7 mouse cellular contexts compared by ENCODE assay signal in genomic region chr12:104829596-104830282, GRCm38 (mm10). TPM values are rescaled to one million over a fixed set of nuclear protein-coding genes. Genes with fewer than 3 reads are reported as not detected.
A peak's percentile ranks its signal among the peaks of the same experiment; 100 is the strongest.
DNase-seq lines count a peak whose midpoint lies in the region; ATAC-seq and TF ChIP-seq lines count a peak whose summit lies in the region.

No protein-coding gene starts in this region.

- intact Hi-C loops in gastrocnemius, adult 2 months (cut with DNase I), result loop anchor here (10.0 kb wide), 1 partner anchor 195 kb away; no protein-coding TSS in a partner anchor

- TF ChIP-seq POLR2A in lung, adult 2 months (IDR thresholded peaks at IDR 0.05; ENCODE audit: borderline replicate concordance, extremely low read depth, low read depth, low read length), result no peak

- ATAC-seq in intestine, embryonic 15.5 days, result peak; percentile 91
- ATAC-seq in stomach, embryonic 15.5 days (ENCODE audit: insufficient read depth, low FRiP score, low read depth), result peak; percentile 84

- peak overlapping the region; percentile 22; the same call in 1 of the 2 replicates for H3K4me2 ChIP-seq in intestine, embryonic 15.5 days (replicated peaks)
- H3K4me2 ChIP-seq in stomach, embryonic 15.5 days, result no peak overlapping the region

- H3K4me3 ChIP-seq in gastrocnemius, adult 2 months, result no peak overlapping the region
- H3K4me3 ChIP-seq in intestine, embryonic 15.5 days (replicated peaks), result no peak overlapping the region
- no peak overlapping the region for H3K4me3 ChIP-seq in lung, adult 2 months (replicated peaks; ENCODE audit: extremely low read depth, low read depth, low read length)
- no peak overlapping the region for H3K4me3 ChIP-seq in stomach, embryonic 15.5 days (replicated peaks)

- no peaks in the 10 kb centered on the region for H3K9me3 ChIP-seq in intestine, embryonic 15.5 days
- no peaks in the 10 kb centered on the region for H3K9me3 ChIP-seq in stomach, embryonic 15.5 days

- WGBS in intestine, embryonic 15.5 days, result 30% methylated on average over 6 of the region's 6 CpGs
- WGBS in lung, adult 2 months, result 22% methylated on average over 6 of the region's 6 CpGs
- 31% methylated on average over 6 of the region's 6 CpGs for WGBS in stomach, embryonic 15.5 days

- H3K4me1 ChIP-seq in intestine, embryonic 15.5 days (replicated peaks), result peaks cover 22% of the 10 kb centered on the region
- 0 out of 2 replicates have a peak, but pooled peaks cover 4% of the 10 kb centered on the region for H3K4me1 ChIP-seq in lung, adult 2 months (ENCODE audit: control insufficient read depth, insufficient read depth, low read length)
- peaks cover 24% of the 10 kb centered on the region for H3K4me1 ChIP-seq in stomach, embryonic 15.5 days

- no peaks in the 10 kb centered on the region for H3K36me3 ChIP-seq in intestine, embryonic 15.5 days
- no peaks in the 10 kb centered on the region for H3K36me3 ChIP-seq in stomach, embryonic 15.5 days

- H3K27me3 ChIP-seq in intestine, embryonic 15.5 days (replicated peaks), result no peaks in the 10 kb centered on the region
- H3K27me3 ChIP-seq in stomach, embryonic 15.5 days (replicated peaks), result no peaks in the 10 kb centered on the region

- peak; percentile 72 to 78 for DNase-seq in urinary bladder, adult 18-20 months (ENCODE audit: low spot score in 2 of 2)
- no peak for DNase-seq in urinary bladder, postnatal 10 days (ENCODE audit: low spot score)
- DNase-seq in gastrocnemius, adult 2 months, result peak; percentile 78
- peak; percentile 40 for DNase-seq in lung, adult 2 months
- no peak for DNase-seq in left cerebral cortex, adult 18-20 months (ENCODE audit: low spot score in 2 of 2)

- H3K27ac ChIP-seq in gastrocnemius, adult 2 months, result peak overlapping the region; percentile 79
- H3K27ac ChIP-seq in intestine, embryonic 15.5 days, result peak overlapping the region; percentile 67
- H3K27ac ChIP-seq in stomach, embryonic 15.5 days, result peak overlapping the region; percentile 58

- TF ChIP-seq CTCF in gastrocnemius, adult 2 months (IDR thresholded peaks at IDR 0.05), result peak; percentile 59
- peak; percentile 66 for TF ChIP-seq CTCF in lung, adult 2 months (IDR thresholded peaks at IDR 0.05; ENCODE audit: insufficient read depth, low read length)

- H3K9ac ChIP-seq in intestine, embryonic 15.5 days, result no peak overlapping the region
- H3K9ac ChIP-seq in stomach, embryonic 15.5 days, result no peak overlapping the region

RNA-seq across cellular contexts. Expression of gene Clmn, which starts 35.1 kb away (rescaled TPM):
- total RNA-seq in gastrocnemius, adult 2 months (2021), result 1 to 10 TPM; 2.6 to 3.2 TPM
- 4.1 and 4.3 TPM in 2 replicates for polyA plus RNA-seq in intestine, embryonic 15.5 days (2015; fragmentation: Nextera tagmentation; extraction: Ambion mirVana)
- 3.4 and 6.1 TPM in 2 replicates for polyA plus RNA-seq in lung, adult 2 months (2012; rRNA removed)
- polyA plus RNA-seq in stomach, embryonic 15.5 days (2015; fragmentation: Nextera tagmentation; extraction: Ambion mirVana), result 4.2 and 4.5 TPM in 2 replicates
- total RNA-seq in left cerebral cortex, adult 18-20 months (2021), result 10 to 100 TPM; 39.5 to 55.7 TPM

Comparison
In these comparisons a context has a peak if more than half of its experiments do, and no peak if none do; other contexts are left out.
1. DNase-seq: peak in urinary bladder, adult 18-20 months (2 of 2), gastrocnemius, adult 2 months (single experiment) and lung, adult 2 months (single experiment); none in urinary bladder, postnatal 10 days (single experiment) and left cerebral cortex, adult 18-20 months (0 of 2).
2. Peak in every context shown above with its lines, with median percentiles within 50 percentile points of each other: H3K27ac ChIP-seq.